Mouse (Mus musculus) kidney, postnatal 4 days (tissue): ENCODE measurements around the gene Ets1.

Experiments used
- DNase-seq, 2 experiments: peaks; one replicate each; pipeline ENCODE4 v3.0.0; 2021; ENCODE audit warnings: mixed read lengths in 2 of 2

Ets1 gene

DNA sequence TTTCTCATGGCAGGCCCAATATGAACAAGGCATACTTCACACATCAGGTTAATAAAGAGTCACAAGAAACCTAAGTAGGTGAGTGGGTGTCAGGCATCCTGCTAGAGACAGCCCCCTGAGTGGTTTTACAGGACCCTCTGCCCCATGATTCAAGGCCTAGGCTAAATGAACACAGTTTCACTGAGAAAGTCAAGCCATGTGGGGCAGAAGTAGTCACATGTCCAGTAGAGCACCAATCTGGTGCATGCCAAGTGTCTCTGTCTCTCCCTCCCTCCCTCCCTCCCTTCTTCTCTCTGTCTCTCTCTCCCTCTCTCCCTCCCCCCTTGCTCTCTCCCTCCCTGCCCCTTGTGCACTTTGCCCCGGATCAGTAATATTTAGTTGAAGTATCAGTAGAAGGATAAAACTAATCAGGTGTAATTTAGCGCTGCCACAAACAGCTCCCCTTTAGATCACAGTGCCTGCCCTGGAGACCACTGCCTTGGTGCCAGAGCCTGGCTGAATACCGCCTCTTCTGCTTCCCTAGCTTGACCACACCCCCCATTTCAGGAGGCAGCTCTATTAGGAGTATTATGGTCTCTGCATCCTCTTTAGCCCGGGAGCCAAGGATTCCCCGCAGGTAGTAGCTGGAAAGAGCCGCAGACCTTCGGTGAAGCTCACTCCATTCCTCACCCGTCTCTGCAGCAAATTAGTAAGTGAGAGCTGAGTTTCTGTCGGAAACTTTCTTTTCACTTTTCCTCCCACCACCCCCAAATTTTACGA is at the start of gene Ets1:
Gene Ets1, plus strand, starts transcription at position 595 of the 759 bp plus-strand sequence.
- peak; percentile 47 to 67 for DNase-seq

DNA sequence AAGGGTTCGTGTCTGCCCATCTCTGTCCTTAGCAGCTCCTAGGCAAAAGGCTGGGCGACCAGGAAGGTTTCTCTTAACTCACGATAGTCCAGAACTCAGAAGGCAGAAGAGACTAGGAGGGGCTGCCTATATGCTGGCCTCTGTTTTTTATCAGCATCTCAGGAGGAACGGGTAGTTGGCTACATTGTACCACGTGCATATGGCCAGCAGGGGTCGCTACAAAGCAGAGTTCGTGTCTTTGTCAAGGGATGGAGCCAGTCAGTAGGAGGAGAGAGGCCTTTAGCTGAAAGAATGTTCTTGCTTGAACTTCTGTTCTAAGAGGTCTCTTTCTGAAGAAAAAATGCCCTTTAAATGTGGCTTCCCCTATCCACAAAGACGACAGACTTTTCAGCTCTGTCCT is 46.1 kb upstream of the Ets1 start:
- DNase-seq: peak; percentile 93

DNA sequence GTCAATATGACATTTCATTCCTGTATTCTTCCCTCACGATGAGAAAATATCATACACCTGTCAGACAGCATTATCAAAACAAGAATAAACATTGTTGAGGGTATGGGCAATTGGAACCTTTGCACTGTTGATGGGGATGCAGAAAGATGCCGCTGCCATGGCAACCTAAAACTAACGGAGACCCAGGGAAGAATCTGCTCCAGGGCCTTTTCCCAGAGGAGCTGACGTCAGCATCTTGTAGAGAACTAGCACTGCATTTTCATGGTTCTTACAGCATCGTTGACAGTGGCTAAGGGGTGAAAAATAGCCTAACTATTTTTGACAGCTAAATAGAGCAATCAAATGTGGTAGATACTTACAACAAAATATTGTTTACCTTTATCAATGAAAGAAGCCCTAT is 45.5 kb upstream of the Ets1 start:
- no peak for DNase-seq

DNA sequence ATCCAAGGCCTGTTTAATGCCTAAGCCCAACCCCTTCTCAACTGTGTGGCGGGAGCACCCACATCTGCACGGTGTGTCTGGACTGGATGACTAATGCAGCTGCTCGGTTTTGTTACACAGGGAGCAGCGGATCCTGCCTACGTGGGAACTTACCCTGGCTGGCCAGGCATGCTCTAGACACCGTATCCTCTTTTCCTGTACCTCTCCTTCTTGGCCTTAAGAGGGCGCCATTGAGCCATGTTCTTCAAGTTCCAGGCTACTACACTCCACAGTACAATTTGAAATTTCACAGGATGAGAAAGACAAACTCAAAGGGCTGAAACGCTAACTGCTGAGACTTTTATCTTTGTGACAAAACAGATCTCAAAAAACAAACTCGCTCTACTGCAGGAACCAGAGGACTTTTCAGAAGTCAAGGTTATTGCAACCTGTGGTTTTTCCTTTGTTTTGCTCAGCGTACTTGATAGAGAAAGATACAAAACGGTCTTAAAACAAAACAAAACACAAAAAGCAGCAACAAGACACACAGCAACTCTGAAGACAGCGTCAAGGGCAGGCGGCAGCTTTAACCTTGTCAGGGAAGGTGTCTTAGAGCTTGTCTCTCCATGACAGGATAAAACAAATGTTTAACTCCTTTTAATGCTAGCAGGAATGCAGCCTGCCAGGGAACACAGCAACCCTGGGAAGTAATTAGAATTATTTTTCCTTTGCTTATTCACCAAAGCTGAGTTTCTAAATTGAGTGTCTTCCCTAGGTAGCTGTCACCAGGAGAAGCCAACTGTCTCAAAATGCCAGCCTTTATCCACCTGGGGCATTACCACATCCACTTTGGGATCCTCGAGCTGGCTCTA is 44.1 kb upstream of the Ets1 start:
- peak; percentile 58 to 75 for DNase-seq

GRCm38 (mm10) chr9:32592583-32592890 is 43.5 kb upstream of the Ets1 start:
- no peak for DNase-seq

DNA sequence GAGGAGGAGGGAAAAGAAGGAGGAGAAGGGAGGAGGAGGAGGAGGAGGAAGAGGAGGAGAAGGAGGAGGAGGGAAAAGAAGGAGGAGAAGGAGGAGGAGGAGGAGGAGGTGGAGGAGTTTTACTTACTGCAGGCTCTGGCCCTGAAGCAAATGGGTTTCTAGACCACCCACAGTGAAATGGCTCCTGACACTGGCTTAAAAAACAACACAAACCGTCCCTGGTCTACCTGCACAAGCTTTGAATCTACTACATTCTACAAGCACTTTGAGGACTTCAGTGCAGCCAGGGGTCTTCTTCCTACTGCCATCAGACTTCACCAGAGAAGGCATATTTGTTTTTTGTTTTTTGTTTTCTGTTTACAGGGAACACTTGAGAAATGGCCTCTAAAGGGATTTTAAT is 42.2 kb upstream of the Ets1 start:
- DNase-seq: no peak

GRCm38 (mm10) chr9:32594346-32594745 is 41.7 kb upstream of the Ets1 start:
- no peak for DNase-seq

DNA sequence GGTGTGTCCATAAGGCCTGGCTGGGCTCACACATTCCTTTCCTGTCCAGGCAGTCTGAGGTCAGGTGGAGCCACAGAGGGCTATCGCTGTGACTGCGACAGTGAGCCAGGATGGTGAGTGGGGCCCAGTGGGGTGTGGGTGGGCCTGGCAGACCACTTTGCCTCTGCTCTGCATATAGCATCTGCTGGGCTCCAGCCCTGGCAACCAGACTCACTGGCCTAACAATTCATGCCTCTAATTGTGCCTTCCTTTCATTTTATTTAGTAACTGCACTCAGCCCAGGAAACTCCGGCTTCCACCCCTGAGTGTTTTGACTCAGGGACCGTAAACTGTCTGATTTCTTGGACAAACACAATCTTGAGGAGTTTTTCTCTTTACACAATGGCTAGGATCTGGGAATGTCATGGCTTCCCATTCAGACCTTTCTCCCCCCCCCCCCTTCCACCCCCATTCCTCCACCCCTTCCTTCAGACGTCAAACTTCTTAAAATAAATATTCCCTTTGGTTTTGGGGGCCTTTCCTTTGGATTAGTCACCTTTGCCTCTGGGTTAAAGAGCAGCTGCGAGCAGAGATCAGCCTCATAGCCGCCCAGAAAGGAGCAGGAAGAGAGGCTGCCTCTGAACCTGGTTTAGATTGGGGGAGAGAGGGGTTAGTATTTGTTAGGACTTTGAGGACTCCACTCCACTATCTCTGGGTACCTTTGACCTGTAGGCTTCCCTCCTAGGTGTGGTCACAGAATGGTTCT is 40.8 kb upstream of the Ets1 start:
- DNase-seq: no peak

- DNase-seq: no peak
Measured at GRCm38 (mm10) chr9:32596366-32596765, 39.7 kb upstream of the Ets1 start.

- no peak for DNase-seq
Measured at GRCm38 (mm10) chr9:32601953-32602352, 34.1 kb upstream of the Ets1 start.

- no peak for DNase-seq
Measured at GRCm38 (mm10) chr9:32603097-32603496, 32.9 kb upstream of the Ets1 start.

GRCm38 (mm10) chr9:32607218-32607617 is 28.8 kb upstream of the Ets1 start:
- no peak for DNase-seq

DNA sequence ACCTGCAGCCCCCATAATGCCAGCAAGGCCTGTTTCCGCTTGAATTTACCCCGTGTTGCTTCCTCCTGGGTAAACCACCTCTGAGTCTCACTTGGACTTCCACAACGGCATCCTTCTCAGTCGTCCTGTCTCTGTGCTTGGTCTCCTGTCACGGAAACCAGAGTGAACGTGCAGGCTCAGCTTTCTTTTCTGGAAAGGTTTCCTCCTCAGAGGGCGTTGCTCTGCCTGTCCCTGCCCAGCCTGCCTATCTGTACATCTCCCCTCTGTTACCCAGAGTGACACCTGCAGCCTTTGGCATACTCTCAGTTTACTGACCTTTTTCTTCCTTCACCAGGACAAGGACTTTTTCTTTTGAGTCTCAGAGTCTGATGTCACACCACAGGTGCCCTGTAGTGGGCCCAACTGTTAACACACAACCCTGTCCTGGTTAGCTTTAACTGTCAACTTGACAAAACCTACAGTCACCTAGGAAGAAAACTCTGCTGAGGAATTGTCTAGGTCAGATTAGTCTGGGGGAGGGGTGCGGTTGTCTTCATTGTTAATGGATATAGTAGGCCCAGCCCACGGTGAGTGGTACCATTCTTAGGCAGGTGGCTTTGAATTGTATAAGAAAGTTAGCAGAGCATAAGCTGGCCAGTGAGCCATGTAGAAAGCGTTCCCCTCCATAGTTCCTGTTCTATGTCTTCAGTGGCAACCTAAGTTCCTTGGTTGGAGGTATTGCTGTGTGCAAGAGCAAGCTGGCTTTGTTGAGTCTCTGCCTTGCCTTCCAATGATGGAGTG is 27.0 kb upstream of the Ets1 start:
- DNase-seq: no peak

DNA sequence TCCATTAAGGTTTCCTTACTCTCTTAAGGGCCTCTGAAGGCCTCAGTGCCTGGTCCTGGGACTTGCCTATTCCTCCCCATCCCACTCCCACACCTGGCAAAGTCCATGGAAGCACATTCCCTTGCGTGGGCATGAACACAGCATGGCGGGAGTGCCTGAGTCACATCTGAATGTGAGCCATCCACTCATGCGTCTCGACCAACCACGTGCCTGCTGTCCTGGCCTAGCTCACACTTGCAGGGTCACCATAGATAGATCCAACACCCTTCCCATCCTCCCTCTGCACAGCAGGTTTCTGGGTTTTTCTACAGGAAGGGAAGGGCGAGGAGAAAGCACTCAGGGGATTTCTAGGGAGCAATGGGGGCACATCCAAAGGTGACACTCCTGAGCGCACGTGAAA is 25.8 kb upstream of the Ets1 start:
- DNase-seq: peak in 1 of 2 experiments; percentile 52

- DNase-seq: peak in 1 of 2 experiments; percentile 58
Measured at GRCm38 (mm10) chr9:32610631-32611030, 25.4 kb upstream of the Ets1 start.

DNA sequence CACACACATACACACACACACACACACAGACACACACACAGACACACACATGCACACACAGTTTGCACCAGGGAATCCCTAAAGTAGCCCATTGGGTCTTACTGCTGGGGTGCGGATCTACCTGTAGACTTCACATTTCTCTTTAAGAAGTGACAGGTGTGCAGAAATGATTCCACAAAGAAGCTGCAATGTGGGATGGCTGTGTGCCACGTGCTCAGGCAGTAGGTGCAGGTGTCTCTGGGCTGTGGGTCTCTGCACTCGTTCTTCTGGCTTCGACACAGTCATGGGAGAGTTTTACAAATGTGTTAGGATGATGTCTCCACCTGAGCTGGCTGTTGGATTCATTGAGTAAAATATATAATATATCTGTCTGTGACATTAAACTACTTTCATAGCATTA is 24.7 kb upstream of the Ets1 start:
- DNase-seq: no peak

DNA sequence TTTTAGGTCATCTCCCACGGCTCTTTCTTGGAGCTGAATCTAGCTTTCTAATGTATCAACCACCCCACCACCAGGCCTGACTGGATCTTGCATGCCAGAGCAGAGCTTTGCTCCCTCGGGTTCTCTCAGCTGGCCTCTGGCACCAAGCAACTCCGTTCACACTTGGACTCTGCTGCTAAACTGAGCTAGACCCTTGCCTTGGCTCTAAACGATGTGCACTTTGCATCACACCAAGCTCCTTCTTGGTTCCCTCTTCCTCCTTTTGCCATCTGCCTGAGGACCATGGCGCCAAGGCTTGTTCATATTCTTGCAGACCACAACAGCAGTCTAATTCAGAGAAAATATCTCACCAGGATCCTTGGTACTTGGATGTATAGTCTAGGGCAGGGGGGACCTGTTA is 23.6 kb upstream of the Ets1 start:
- DNase-seq: no peak

DNA sequence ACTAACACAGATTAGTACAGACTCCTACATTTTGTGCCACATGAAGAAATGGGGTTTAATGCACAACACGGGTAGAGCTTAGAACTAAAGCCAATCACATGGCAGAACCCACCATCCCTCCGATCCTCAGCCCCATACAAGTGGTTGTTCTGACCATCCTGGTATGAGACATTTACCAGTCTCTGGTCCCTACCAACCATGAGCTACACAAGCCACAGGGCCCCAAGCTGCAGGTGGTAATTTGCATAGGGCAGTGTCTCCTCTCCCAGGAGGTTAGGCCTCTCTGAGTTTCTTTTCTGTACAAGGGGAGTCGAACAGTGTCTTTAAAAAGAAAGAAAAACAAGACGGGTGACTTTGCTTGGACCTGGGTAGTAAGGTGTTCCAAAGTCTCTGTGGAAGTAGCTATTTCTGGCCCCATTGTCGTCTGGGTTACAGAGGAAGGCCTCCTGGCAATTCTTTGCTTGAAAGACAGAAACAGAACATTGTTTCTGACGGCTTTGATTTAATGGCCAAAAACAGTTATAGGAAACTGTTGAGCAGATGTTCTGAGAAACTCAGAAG is 23.1 kb upstream of the Ets1 start:
- no peak for DNase-seq

DNA sequence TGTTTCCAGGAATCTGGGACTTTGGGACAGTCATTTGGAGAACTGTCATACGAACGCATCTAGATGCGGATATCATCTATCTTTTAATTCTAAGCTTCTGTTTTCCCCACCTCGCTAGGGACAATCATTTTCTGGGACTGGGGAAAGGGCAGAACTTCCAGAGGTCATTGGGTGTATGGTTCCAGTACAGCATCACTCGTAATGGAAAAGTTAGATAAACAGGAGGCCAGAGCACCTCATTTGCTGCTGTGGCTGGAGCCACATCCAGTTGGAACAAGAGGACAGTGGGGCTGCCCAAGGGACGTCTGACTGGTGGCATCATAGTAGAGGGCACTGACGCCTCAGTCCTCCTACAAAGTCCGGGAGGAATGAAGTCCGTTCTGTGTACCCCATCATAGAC is 21.8 kb upstream of the Ets1 start:
- no peak for DNase-seq

- no peak for DNase-seq
Measured at GRCm38 (mm10) chr9:32615461-32615860, 20.6 kb upstream of the Ets1 start.

- DNase-seq: no peak
Measured at GRCm38 (mm10) chr9:32615986-32616385, 20.0 kb upstream of the Ets1 start.
